Mouse (Mus musculus) lung, postnatal 14 days (tissue): ENCODE results near the gene Scn4b.

Experiments used
- DNase-seq: peaks from one replicate; pipeline ENCODE4 v3.0.0; 2021

The Scn4b gene

GRCm38 (mm10) chr9:45130119-45130518 lies 8.1 kb upstream of the Scn4b start:
- DNase-seq: no peak

DNA sequence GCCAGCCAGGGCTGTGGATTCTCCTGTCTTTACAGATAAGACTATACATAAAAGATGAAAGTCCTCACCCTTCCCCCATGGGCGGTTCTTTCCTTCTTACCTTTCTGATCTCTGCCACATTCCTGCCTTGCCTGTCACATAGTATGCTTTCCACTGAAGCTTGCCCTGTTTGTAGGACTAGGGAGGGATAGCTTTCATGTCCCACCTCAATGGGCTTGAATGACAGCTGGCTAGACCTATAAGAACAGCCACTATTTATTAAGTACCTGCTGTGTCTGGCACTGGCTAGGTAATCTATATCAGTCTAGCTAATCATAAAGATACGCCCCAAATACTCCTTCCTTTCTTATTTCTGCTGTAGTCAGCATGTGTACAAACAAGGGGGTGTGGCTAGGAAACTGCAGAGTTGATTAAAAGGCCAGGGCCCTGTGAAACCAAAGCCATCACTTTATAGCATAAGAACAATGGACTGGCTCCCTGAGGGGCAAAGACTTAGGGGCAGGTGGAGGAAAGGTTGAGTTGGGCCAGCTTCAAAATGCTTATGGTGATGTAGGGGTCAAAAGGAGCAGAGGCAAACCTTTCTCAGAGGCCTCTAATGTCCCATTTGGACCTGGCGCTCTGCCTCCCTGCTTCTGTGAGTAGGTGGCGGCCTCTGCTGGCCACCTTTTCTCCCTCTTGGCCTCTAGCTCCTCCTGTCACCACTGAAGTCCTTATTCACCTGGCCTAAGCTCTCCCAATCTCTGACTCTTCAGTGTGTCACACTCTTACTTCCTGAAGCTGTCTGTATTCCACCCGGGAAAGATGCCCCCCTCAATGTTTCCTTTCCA lies 4.5 kb upstream of the Scn4b start:
- peak; percentile 68 for DNase-seq

DNA sequence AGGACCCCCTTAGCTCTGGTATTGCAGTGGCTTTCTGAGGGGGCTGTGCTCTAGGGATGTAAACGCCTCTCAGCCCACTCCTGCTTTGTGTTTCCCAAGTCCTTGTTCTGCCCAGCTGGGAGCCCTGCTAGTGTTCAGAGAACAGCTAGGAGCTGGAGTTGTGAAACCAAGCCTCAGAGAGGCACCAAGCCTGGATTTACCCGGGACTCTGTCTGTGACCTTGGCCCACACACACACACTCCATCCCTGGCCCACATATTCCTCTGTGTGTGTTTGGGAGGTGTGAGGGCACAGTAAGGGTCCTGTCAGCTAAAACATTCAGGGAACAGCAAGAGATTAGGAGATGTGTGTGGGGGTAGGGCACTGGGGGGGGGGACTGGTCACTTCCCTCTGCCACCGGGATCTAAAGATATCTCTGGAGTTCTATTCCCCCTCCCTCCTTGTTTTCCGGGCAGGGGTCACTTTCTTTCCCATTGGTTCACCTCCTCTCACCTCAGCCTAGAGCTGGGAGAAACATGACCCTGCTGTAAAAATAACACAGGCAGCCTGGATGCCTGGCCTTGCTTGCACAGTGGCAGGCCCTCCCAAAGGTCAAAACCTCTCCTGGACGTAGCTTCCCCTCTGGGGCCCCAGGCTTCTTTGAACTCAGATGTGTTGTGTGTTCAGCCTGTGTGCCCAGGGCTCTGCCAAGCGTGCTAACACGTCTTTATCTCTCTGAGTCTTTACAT lies 1.6 kb upstream of the Scn4b start:
- DNase-seq: no peak

DNA sequence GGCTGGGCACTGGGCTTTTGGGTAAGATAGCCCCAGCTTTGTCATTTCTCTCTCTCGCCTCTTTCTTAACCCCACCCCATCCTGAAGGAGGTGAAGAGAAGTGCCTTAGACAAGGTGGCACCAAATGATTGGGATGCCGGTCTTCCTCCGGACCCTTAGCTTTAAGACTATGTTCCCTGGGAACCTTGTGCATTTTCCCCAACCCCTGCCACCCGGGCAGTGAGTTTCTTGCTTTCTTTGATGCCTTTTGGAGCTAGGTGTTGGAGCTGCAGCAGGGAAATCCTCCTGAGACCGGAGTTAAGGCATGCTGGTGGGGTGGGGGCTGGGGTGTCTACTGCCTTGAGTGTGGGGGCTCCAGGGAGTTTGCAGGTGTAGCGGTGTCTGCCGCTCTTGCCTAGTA lies 887 bp downstream of the Scn4b start:
- no peak for DNase-seq

DNA sequence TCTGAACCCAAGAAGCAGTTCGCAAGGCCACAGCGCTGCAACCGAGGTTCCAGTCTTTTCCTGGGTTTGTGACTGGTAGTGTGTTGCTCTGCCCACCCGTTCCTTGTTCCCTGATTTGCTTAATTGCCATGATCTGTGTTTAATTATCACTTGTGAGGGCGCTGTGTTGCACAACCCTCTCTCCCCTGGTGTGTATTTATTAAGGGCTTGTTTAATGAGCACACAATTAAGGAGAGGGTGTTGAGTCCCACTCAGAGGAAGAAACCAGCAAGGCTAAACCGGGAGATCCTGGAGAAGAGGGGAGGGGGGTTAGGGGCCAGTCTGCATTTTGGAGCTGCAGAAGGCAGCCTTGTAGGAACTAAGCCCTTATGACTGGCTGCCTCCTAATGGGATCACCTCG lies 2.8 kb downstream of the Scn4b start:
- no peak for DNase-seq

DNA sequence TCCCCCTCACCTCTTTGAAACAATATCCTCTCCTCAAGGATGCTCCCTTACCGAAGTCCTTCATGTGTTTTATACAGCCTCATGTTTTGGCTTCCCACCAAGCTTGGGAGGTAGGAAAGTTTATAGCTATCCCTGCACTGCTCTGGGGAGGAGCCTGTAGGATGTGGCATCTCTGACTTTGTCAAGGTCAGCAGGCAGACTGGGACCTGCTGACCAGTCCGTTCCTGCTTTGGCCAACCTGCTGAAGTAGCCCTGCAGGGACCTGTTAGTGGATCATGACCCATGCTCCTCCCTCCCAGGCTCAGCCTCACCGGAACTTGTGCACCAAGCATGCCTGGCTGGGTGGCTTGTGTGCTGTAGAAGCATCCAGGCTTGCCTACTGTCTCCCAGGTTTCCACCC lies 4.5 kb downstream of the Scn4b start:
- DNase-seq: no peak

GRCm38 (mm10) chr9:45145533-45146266 lies 7.5 kb downstream of the Scn4b start:
- DNase-seq: no peak

- peak; percentile 74 for DNase-seq
These were observed 8.0 kb downstream of the Scn4b start for GRCm38 (mm10) chr9:45146267-45146597.

DNA sequence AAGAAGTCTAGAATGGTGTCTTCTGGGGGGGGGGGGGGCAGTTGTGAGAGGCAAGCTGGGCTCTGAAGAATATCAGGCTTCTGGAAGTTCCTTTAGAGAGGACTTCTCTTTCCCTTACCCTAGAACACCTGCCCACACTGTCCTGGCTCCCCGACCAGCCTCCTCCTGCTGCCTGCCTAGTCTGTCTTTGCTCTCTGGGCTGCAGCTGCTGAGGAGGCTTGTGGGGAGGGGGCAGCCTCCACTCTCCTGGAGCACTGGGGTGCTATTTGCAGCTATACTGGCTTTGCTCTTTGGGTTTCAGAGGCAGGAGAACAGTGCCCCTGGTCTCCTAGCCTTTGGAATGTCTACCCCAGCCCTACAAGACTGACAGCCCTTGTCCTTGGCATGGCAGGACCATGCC lies 12.7 kb downstream of the Scn4b start:
- DNase-seq: no peak

- no peak for DNase-seq
These were observed 15.2 kb downstream of the Scn4b start for GRCm38 (mm10) chr9:45153361-45153760.

GRCm38 (mm10) chr9:45167903-45168302 lies 29.7 kb downstream of the Scn4b start:
- DNase-seq: no peak

DNA sequence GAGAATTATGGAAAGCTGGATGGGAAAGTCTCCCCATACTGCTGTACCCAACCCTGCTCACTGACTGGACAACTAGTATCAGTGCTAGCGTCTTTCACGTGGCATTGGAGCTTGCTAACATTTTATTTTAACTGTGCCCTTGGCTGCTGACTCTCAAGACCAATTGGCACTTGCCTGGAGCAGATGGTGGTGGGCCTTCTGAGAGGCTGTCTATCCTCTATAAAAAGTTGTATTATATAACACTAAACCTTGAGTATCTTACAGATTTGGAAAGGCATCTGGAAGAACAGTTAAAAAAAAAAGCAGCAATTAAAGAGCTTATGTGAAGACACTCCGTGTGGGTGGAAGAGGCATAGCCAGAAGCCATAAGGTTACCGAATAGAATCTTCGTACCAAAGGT lies 32.0 kb downstream of the Scn4b start:
- DNase-seq: no peak

DNA sequence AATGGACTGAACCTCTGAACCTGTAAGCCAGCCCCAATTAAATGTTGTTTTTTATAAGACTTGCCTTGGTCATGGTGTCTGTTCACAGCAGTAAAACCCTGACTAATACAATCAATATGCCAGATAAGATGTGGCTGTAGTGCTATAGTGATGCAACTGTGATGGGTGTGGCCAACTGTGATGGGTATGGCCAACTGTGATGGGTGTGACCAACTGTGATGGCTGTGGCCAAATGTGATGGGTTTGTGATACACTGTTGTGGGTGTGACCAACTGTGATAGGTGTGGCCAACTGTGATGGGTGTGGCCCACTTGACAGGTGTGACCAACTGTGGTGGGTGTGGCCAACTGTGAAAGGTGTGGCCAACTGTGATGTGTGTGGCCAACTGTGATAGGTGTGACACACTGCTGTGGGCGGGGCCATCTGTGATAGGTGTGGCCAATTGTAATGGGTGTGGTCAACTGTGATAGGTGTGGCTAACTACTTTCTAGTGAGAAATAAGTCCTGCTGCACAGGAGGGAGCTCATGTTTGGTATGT lies 32.9 kb downstream of the Scn4b start:
- DNase-seq: no peak

- no peak for DNase-seq
These were observed 35.3 kb downstream of the Scn4b start for GRCm38 (mm10) chr9:45173475-45173874.

GRCm38 (mm10) chr9:45179282-45179681 lies 41.1 kb downstream of the Scn4b start:
- no peak for DNase-seq

DNA sequence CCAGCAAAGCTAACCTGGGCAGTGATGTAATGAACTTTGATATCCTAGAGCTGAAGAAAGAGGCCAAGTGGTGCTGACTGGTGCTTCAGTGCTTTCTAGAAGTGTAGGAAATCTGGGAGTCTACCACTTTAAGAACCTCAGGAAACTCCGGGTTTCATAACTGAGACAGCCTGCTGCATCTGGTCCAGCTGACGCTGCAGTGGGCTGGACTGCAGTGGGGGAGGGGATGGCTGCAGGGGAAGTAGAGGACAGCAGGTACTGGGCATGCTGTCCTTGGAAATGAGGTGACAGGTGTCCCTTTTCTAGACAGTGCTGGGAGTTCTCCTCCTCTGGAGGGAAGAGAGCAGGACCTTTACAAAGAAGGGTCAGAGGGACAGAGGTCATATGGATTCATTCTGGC lies 43.6 kb downstream of the Scn4b start, which contains the start of gene BC049352:
BC049352 (plus strand) TSS at position 238 of the 400 bp plus-strand sequence.
- DNase-seq: no peak

- DNase-seq: no peak
These were observed 44.3 kb downstream of the Scn4b start for GRCm38 (mm10) chr9:45182521-45182920.

DNA sequence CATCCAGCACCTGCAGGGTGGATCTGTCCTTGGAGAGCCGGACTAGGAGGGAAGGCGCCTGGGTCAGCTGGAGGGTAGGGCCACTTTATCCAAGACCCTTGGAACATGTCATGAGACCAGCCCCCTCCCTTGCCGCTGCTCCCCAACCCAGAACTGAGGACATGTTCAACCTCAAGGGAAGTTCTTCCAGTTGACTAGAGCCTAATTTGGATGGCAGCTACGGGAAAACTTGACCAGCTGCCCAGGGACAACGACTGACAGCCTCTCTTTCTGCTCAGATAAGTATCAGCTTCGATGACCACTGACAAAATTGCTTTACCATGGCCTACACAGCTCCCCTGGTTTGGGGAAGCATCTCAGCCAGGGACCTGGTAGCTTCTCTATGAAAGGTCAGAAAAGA lies 45.1 kb downstream of the Scn4b start:
- DNase-seq: no peak

- DNase-seq: no peak
These were observed 47.1 kb downstream of the Scn4b start for GRCm38 (mm10) chr9:45185250-45185649.

GRCm38 (mm10) chr9:45188570-45189563 lies 50.7 kb downstream of the Scn4b start:
- no peak for DNase-seq

- DNase-seq: no peak
These were observed 51.5 kb downstream of the Scn4b start for GRCm38 (mm10) chr9:45189661-45190174.

- DNase-seq: no peak
These were observed 57.3 kb downstream of the Scn4b start for GRCm38 (mm10) chr9:45195468-45195867.
